Mouse (Mus musculus) brain, embryonic 14.5 days (tissue): ENCODE measurements around the gene Fam131c.

Experiments
- CTCF ChIP-seq: fragments of 200-500 bp; IDR thresholded peaks from 2 replicates; pipeline ENCODE4 v1.5.1; 2012; ENCODE audit warnings: inconsistent platforms, mild to moderate bottlenecking, moderate library complexity, borderline replicate concordance; ENCODE audit not compliant: insufficient read depth, insufficient read length; ENCODE audit errors: extremely low read depth
- POLR2A ChIP-seq: fragments of 200-500 bp; IDR thresholded peaks from 2 replicates; pipeline ENCODE4 v1.6.1; 2012; ENCODE audit warnings: mild to moderate bottlenecking, inconsistent platforms, borderline replicate concordance; ENCODE audit not compliant: poor library complexity, insufficient read depth, insufficient read length, severe bottlenecking; ENCODE audit errors: extremely low read depth

DNA sequence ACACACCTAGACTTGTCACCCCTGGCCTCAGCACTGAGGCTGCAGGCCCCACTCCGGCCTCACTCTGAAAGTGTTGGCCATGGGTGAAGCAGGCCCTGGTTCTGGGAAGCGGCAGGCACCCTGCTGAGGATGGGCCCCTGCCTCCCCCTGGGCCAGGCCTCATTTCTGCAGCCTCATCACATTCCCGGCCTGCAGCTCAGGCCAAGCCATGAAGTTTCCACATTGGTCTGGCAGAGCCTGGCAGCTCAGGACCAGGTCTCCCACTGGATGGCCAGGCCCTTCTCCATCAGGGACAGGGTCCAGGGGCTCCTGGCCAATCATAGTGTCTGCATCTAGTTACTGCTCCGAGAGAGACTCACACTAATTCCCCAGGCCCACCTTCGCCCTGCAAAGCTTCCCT, 33.3 kb upstream of the Fam131c start:
- no peak for TF ChIP-seq CTCF
- TF ChIP-seq POLR2A: no peak
